Mouse (Mus musculus) intestine, embryonic 14.5 days (tissue): ENCODE measurements around the gene Fam57b. TPM values are rescaled to one million over a fixed set of nuclear protein-coding genes. Genes with fewer than 3 reads are reported as not detected.

ENCODE experiments used
- ATAC-seq: fragments of 200-750 bp; cut with Nextera tagmentation; replicated peaks from 2 replicates; pipeline ENCODE4 v1.8.0; 2017; ENCODE audit warnings: low read depth, moderate number of reproducible peaks, moderate TSS enrichment, moderate library complexity; ENCODE audit not compliant: low FRiP score, low TSS enrichment
- DNase-seq: peaks from one replicate; pipeline ENCODE4 v3.0.0-alpha.2; 2018; ENCODE audit warnings: low spot score
- H3K27ac ChIP-seq: fragments of 300-500 bp; sonication (generic); 2 replicates; pipeline ENCODE4 v1.5.1; 2014; ENCODE audit warnings: low read depth, mild to moderate bottlenecking, control low read depth
- H3K27me3 ChIP-seq: fragments of 300-500 bp; sonication (generic); replicated peaks from 2 replicates; pipeline ENCODE4 v1.6.1; 2014; ENCODE audit warnings: low read length, control low read depth; ENCODE audit not compliant: control insufficient read depth, insufficient read depth
- H3K36me3 ChIP-seq: fragments of 300-500 bp; sonication (generic); 2 replicates; pipeline ENCODE4 v1.6.1; 2014; ENCODE audit warnings: low read length, control low read depth; ENCODE audit not compliant: control insufficient read depth, insufficient read depth
- H3K4me1 ChIP-seq: fragments of 300-500 bp; sonication (generic); replicated peaks from 2 replicates; pipeline ENCODE4 v1.6.1; 2014; ENCODE audit warnings: low read length, control low read depth, mixed read lengths; ENCODE audit not compliant: control insufficient read depth, insufficient read depth
- H3K4me2 ChIP-seq: fragments of 300-500 bp; sonication (generic); 2 replicates; pipeline ENCODE4 v1.6.1; 2014; ENCODE audit warnings: low read length
- H3K4me3 ChIP-seq: fragments of 300-500 bp; sonication (generic); 2 replicates; pipeline ENCODE4 v1.5.1; 2014; ENCODE audit warnings: low read depth, low read length, control low read depth, mixed read lengths
- H3K9ac ChIP-seq: fragments of 300-500 bp; sonication (generic); 2 replicates; pipeline ENCODE4 v1.6.1; 2014; ENCODE audit warnings: mild to moderate bottlenecking, low read length
- H3K9me3 ChIP-seq: fragments of 300-500 bp; sonication (generic); 2 replicates; pipeline ENCODE4 v1.6.1; 2016; ENCODE audit warnings: low read length, control low read depth; ENCODE audit not compliant: control insufficient read depth
- WGBS: fragments of 180-500 bp; shearing (Covaris S2); extraction: QIAGEN DNeasy Blood & Tissue Kit; methylation state at CpG from one replicate; pipeline ENCODE4 v1.1.7; 2014; 5-methylcytosine and 5-hydroxymethylcytosine counted together
- polyA plus RNA-seq: library from polyadenylated mRNA; unstranded; fragments of >200 nt; fragmentation: Nextera tagmentation; extraction: Ambion mirVana; gene quantifications from 2 replicates; pipeline ENCODE4 v1.2.1, GENCODE M21; 2014

The Fam57b gene
- polyA plus RNA-seq, 1 experiment from 2014 or later, result 1.8 TPM

- peaks cover 26% of the 10 kb centered on the region for H3K27me3 ChIP-seq
- H3K4me3 ChIP-seq, result no peak overlapping the region
- H3K27ac ChIP-seq, result no peak overlapping the region
- H3K4me1 ChIP-seq, result no peaks in the 10 kb centered on the region
- no peak overlapping the region for H3K9ac ChIP-seq
- ATAC-seq, result no peak
- no peaks in the 10 kb centered on the region for H3K36me3 ChIP-seq
- H3K9me3 ChIP-seq, result no peaks in the 10 kb centered on the region
- 11% methylated on average over 10 of the region's 10 CpGs for WGBS
- DNase-seq, result no peak
- no peak overlapping the region for H3K4me2 ChIP-seq
Measured at GRCm38 (mm10) chr7:126823940-126824339, 26.5 kb downstream of the Fam57b start.

GRCm38 (mm10) chr7:126825403-126825802, 27.9 kb downstream of the Fam57b start:
- H3K9me3 ChIP-seq, result no peaks in the 10 kb centered on the region
- DNase-seq (peak; percentile 83), ATAC-seq (no peak)
- H3K4me1 ChIP-seq, result no peaks in the 10 kb centered on the region
- H3K4me2 ChIP-seq, result no peak overlapping the region
- H3K36me3 ChIP-seq, result no peaks in the 10 kb centered on the region
- H3K4me3 ChIP-seq, result no peak overlapping the region
- H3K9ac ChIP-seq, result no peak overlapping the region
- H3K27me3 ChIP-seq, result peaks cover 26% of the 10 kb centered on the region
- WGBS, result 18% methylated on average over 8 of the region's 8 CpGs
- H3K27ac ChIP-seq, result no peak overlapping the region

GRCm38 (mm10) chr7:126825952-126826351, 28.5 kb downstream of the Fam57b start:
- 69% methylated on average over 5 of the region's 5 CpGs for WGBS
- Histone ChIP-seq H3K36me3 (no peaks in the 10 kb centered on the region), H3K27me3 (peaks cover 26% of the 10 kb centered on the region)

GRCm38 (mm10) chr7:126831539-126831938, 34.1 kb downstream of the Fam57b start, which contains the start of gene 4930451I11Rik:
Gene 4930451I11Rik, minus strand, starts transcription at chr7:126831639.
- H3K36me3 ChIP-seq, result no peaks in the 10 kb centered on the region
- no peak within 1 kb of the TSS for H3K9ac ChIP-seq
- DNase-seq, result no peak
- no peaks in the 10 kb centered on the region for H3K27me3 ChIP-seq
- no peak for ATAC-seq
- H3K9me3 ChIP-seq, result no peaks in the 10 kb centered on the region
- no peaks in the 10 kb centered on the region for H3K4me1 ChIP-seq
- peak within 1 kb of the TSS; percentile 51 for H3K4me2 ChIP-seq
- H3K4me3 ChIP-seq, result peak within 1 kb of the TSS; percentile 14; the same call in 1 of the 2 replicates
- 58% methylated on average over 5 of the region's 5 CpGs for WGBS
- H3K27ac ChIP-seq, result no peak within 1 kb of the TSS

More at GRCm38 (mm10) chr7:126825952-126826351, 28.5 kb downstream of the Fam57b start:
- Histone ChIP-seq H3K4me1 (no peaks in the 10 kb centered on the region), H3K27ac (no peak overlapping the region), H3K4me2 (no peak overlapping the region), H3K9ac (no peak overlapping the region), H3K9me3 (no peaks in the 10 kb centered on the region), H3K4me3 (no peak overlapping the region)
- ATAC-seq (no peak), DNase-seq (no peak)

- no peaks in the 10 kb centered on the region for H3K27me3 ChIP-seq
- H3K9me3 ChIP-seq, result no peaks in the 10 kb centered on the region
- H3K9ac ChIP-seq, result no peak overlapping the region
- H3K36me3 ChIP-seq, result no peaks in the 10 kb centered on the region
- peak overlapping the region; percentile 14; the same call in 1 of the 2 replicates for H3K4me3 ChIP-seq
- no peak overlapping the region for H3K27ac ChIP-seq
- H3K4me1 ChIP-seq, result no peaks in the 10 kb centered on the region
- under 1% methylated on average over 20 of the region's 21 CpGs for WGBS
- peak; percentile 90 for DNase-seq
- H3K4me2 ChIP-seq, result peak overlapping the region; percentile 51
- peak; percentile 83 for ATAC-seq
Measured at GRCm38 (mm10) chr7:126832036-126832598, 34.6 kb downstream of the Fam57b start.

- H3K9ac ChIP-seq, result no peak overlapping the region
- no peaks in the 10 kb centered on the region for H3K4me1 ChIP-seq
- H3K27me3 ChIP-seq, result no peaks in the 10 kb centered on the region
- no peak overlapping the region for H3K4me3 ChIP-seq
- 95% methylated on average over 1 of the region's 1 CpGs for WGBS
- no peak overlapping the region for H3K27ac ChIP-seq
- H3K9me3 ChIP-seq, result no peaks in the 10 kb centered on the region
- no peak overlapping the region for H3K4me2 ChIP-seq
- ATAC-seq, result no peak
- H3K36me3 ChIP-seq, result no peaks in the 10 kb centered on the region
- DNase-seq, result no peak
Measured at GRCm38 (mm10) chr7:126833294-126833693, 35.8 kb downstream of the Fam57b start.

GRCm38 (mm10) chr7:126843276-126843675, 45.8 kb downstream of the Fam57b start:
- Histone ChIP-seq H3K4me2 (no peak overlapping the region), H3K27me3 (peaks cover 11% of the 10 kb centered on the region), H3K36me3 (no peaks in the 10 kb centered on the region), H3K4me1 (0 out of 2 replicates have a peak, but pooled peaks cover 6% of the 10 kb centered on the region), H3K4me3 (no peak overlapping the region), H3K9me3 (no peaks in the 10 kb centered on the region), H3K9ac (no peak overlapping the region), H3K27ac (no peak overlapping the region)
- ATAC-seq (no peak), DNase-seq (no peak)
- 75% methylated on average over 9 of the region's 9 CpGs for WGBS

- Histone ChIP-seq H3K9me3 (no peaks in the 10 kb centered on the region), H3K4me1 (0 out of 2 replicates have a peak, but pooled peaks cover 10% of the 10 kb centered on the region), H3K9ac (no peak overlapping the region), H3K4me3 (no peak overlapping the region), H3K4me2 (no peak overlapping the region), H3K27ac (no peak overlapping the region), H3K27me3 (peaks cover 27% of the 10 kb centered on the region), H3K36me3 (no peaks in the 10 kb centered on the region)
- WGBS, result 91% methylated on average over 2 of the region's 2 CpGs
- ATAC-seq (no peak), DNase-seq (no peak)
Measured at GRCm38 (mm10) chr7:126845516-126845915, 48.0 kb downstream of the Fam57b start.

GRCm38 (mm10) chr7:126847116-126847420, 49.6 kb downstream of the Fam57b start, which contains the start of gene Doc2a:
Gene Doc2a, plus strand, starts transcription at chr7:126847416.
- ATAC-seq, result no peak
- peak within 1 kb of the TSS; percentile 40 for H3K9ac ChIP-seq

More at GRCm38 (mm10) chr7:126847116-126847420, 49.6 kb downstream of the Fam57b start, which contains the start of gene Doc2a:
- H3K4me1 ChIP-seq, result 0 out of 2 replicates have a peak, but pooled peaks cover 10% of the 10 kb centered on the region
- no peak within 1 kb of the TSS for H3K27ac ChIP-seq
- peaks cover 27% of the 10 kb centered on the region for H3K27me3 ChIP-seq
- DNase-seq, result no peak
- peaks cover 6% of the 10 kb centered on the region for H3K36me3 ChIP-seq
- no peaks in the 10 kb centered on the region for H3K9me3 ChIP-seq
- peak within 1 kb of the TSS; percentile 96 for H3K4me2 ChIP-seq
- 44% methylated on average over 4 of the region's 4 CpGs for WGBS
- peak within 1 kb of the TSS; percentile 40 for H3K4me3 ChIP-seq
